Mouse (Mus musculus) liver, embryonic 14.5 days (tissue): Measurements from ENCODE around the gene Upf2. TPM values are rescaled to one million over a fixed set of nuclear protein-coding genes. Genes with fewer than 3 reads are reported as not detected.
"Not testable (repeated sequence)": the region's sequence is repeated elsewhere in the genome, so short reads cannot be mapped to it uniquely, and the experiment has no call there.

Experiments used
- ATAC-seq: fragments of 200-750 bp; cut with Nextera tagmentation; 2 replicates; pipeline ENCODE4 v1.8.0; 2017; ENCODE audit warnings: moderate number of reproducible peaks, mild to moderate bottlenecking, moderate library complexity; ENCODE audit not compliant: insufficient read depth
- DNase-seq, 3 experiments: peaks; one replicate each; pipeline ENCODE4 v3.0.0-alpha.2; 2012 to 2013; ENCODE audit warnings: low read depth in 3 of 3, low spot score in 3 of 3
- H3K27ac ChIP-seq: fragments of 300-500 bp; sonication (generic); 2 replicates; pipeline ENCODE4 v1.5.1; 2014; ENCODE audit warnings: moderate library complexity, mild to moderate bottlenecking, control low read depth, inconsistent platforms
- H3K27me3 ChIP-seq: fragments of 300-500 bp; sonication (generic); 2 replicates; pipeline ENCODE4 v1.6.1; 2014; ENCODE audit warnings: mild to moderate bottlenecking, low read length, moderate library complexity; ENCODE audit not compliant: control insufficient read depth, insufficient read depth
- H3K36me3 ChIP-seq: fragments of 300-500 bp; sonication (generic); replicated peaks from 2 replicates; pipeline ENCODE4 v1.6.1; 2014; ENCODE audit warnings: low read depth; ENCODE audit not compliant: control insufficient read depth, insufficient read depth
- H3K4me1 ChIP-seq, 2 experiments: fragments of 200-500 bp in 1 of 2; fragments of 300-500 bp in 1 of 2; sonication (generic) in 1 of 2; replicated peaks; 2 replicates each; pipeline ENCODE4 v1.6.1; 2012 to 2014; ENCODE audit warnings: antibody characterized with exemption in 1 of 2, inconsistent platforms in 1 of 2, low read length in 1 of 2; ENCODE audit not compliant: control insufficient read depth in 2 of 2, insufficient read depth in 2 of 2
- H3K4me2 ChIP-seq: fragments of 300-500 bp; sonication (generic); 2 replicates; pipeline ENCODE4 v1.6.1; 2014; ENCODE audit warnings: low read depth, mild to moderate bottlenecking, control low read depth, moderate library complexity
- H3K4me3 ChIP-seq, 2 experiments: fragments of 200-500 bp in 1 of 2; fragments of 300-500 bp in 1 of 2; sonication (generic) in 1 of 2; 2 replicates each; pipeline ENCODE4 v1.5.1; 2012 to 2014; ENCODE audit warnings: low read depth in 2 of 2, low read length in 2 of 2, mild to moderate bottlenecking in 2 of 2, control low read depth in 1 of 2, inconsistent platforms in 1 of 2, moderate library complexity in 1 of 2; ENCODE audit not compliant: insufficient read depth in 1 of 2
- H3K9ac ChIP-seq: fragments of 300-500 bp; sonication (generic); replicated peaks from 2 replicates; pipeline ENCODE4 v1.6.1; 2014; ENCODE audit warnings: mild to moderate bottlenecking, control low read depth, moderate library complexity
- H3K9me3 ChIP-seq: fragments of 300-500 bp; sonication (generic); 2 replicates; pipeline ENCODE4 v1.6.1; 2016; ENCODE audit warnings: low read length, mixed read lengths; ENCODE audit not compliant: control insufficient read depth
- CTCF ChIP-seq: IDR thresholded peaks from 2 replicates; pipeline ENCODE4 v1.5.1; 2016; ENCODE audit warnings: antibody characterized with exemption, low read depth, control low read depth
- EP300 ChIP-seq: IDR thresholded peaks from 2 replicates; pipeline ENCODE4 v1.6.1; 2016; ENCODE audit warnings: antibody characterized with exemption, low read depth
- WGBS: fragments of 180-500 bp; shearing (Covaris S2); extraction: QIAGEN DNeasy Blood & Tissue Kit; methylation state at CpG from one replicate; pipeline ENCODE4 v1.1.7; 2014; ENCODE audit not compliant: insufficient replicate concordance; 5-methylcytosine and 5-hydroxymethylcytosine counted together
- polyA plus RNA-seq, 2 experiments: library from polyadenylated mRNA; depleted of rRNA in 1 of 2; stranded (reverse) in 1 of 2; unstranded in 1 of 2; fragments of >200 nt; fragmentation: Nextera tagmentation in 1 of 2; extraction: Ambion mirVana in 1 of 2; gene quantifications; 2 replicates each; pipeline versions ENCODE4 v1.2.1 to v1.2.3; 2012 to 2014

The Upf2 gene
- polyA plus RNA-seq, 2 experiments: 3.8 to 6.8 TPM

- Histone ChIP-seq H3K4me2 (no peak overlapping the region), H3K4me1 (no peaks in the 10 kb centered on the region), H3K9ac (no peak overlapping the region), H3K4me3 (no peak overlapping the region), H3K9me3 (no peaks in the 10 kb centered on the region), H3K27me3 (no peaks in the 10 kb centered on the region), H3K36me3 (no peaks in the 10 kb centered on the region), H3K27ac (no peak overlapping the region)
- DNase-seq: no peak
- 69% methylated on average over 5 of the region's 5 CpGs for WGBS
- no peak for ATAC-seq
- no peak for TF ChIP-seq CTCF
- TF ChIP-seq EP300: no peak
These were observed 135.9 kb downstream of the Upf2 start for GRCm38 (mm10) chr2:6087151-6087550.

- not testable (repeated sequence) for H3K4me3 ChIP-seq, H3K36me3 ChIP-seq, H3K4me2 ChIP-seq, H3K9ac ChIP-seq, H3K9me3 ChIP-seq, ATAC-seq, H3K27ac ChIP-seq, DNase-seq, H3K4me1 ChIP-seq, H3K27me3 ChIP-seq
- 72% methylated on average over 16 of the region's 16 CpGs for WGBS
These were observed 138.7 kb downstream of the Upf2 start for GRCm38 (mm10) chr2:6089941-6090340.

- Histone ChIP-seq H3K4me3 (no peak overlapping the region), H3K4me2 (no peak overlapping the region), H3K27ac (no peak overlapping the region), H3K4me1 (no peaks in the 10 kb centered on the region), H3K9ac (no peak overlapping the region), H3K9me3 (no peaks in the 10 kb centered on the region), H3K36me3 (no peaks in the 10 kb centered on the region), H3K27me3 (peaks cover 27% of the 10 kb centered on the region)
- TF ChIP-seq CTCF (no peak), EP300 (no peak)
- ATAC-seq: no peak
- no peak for DNase-seq
- whole genome bisulfite sequencing: 54% methylated on average over 7 of the region's 7 CpGs
These were observed 145.9 kb downstream of the Upf2 start for GRCm38 (mm10) chr2:6097113-6097716.

- no peaks in the 10 kb centered on the region for H3K9me3 ChIP-seq
- peaks cover 27% of the 10 kb centered on the region for H3K27me3 ChIP-seq
- no peak overlapping the region for H3K4me2 ChIP-seq
- H3K4me3 ChIP-seq: no peak overlapping the region
- H3K4me1 ChIP-seq: no peaks in the 10 kb centered on the region
- 27% methylated on average over 6 of the region's 6 CpGs for WGBS
- no peak for TF ChIP-seq CTCF
- no peak for TF ChIP-seq EP300
- no peak overlapping the region for H3K9ac ChIP-seq
- no peaks in the 10 kb centered on the region for H3K36me3 ChIP-seq
- no peak overlapping the region for H3K27ac ChIP-seq
- DNase-seq (no peak), ATAC-seq (no peak)
These were observed 147.7 kb downstream of the Upf2 start for GRCm38 (mm10) chr2:6098924-6099323.

GRCm38 (mm10) chr2:6099443-6099842 lies 148.2 kb downstream of the Upf2 start:
- no peak for TF ChIP-seq EP300
- TF ChIP-seq CTCF: no peak
- Histone ChIP-seq H3K36me3 (no peaks in the 10 kb centered on the region), H3K4me2 (no peak overlapping the region), H3K9me3 (no peaks in the 10 kb centered on the region), H3K27me3 (peaks cover 27% of the 10 kb centered on the region), H3K9ac (no peak overlapping the region), H3K27ac (no peak overlapping the region), H3K4me1 (no peaks in the 10 kb centered on the region), H3K4me3 (no peak overlapping the region)
- WGBS: 54% methylated on average over 9 of the region's 9 CpGs
- ATAC-seq (no peak), DNase-seq (no peak)
